Mouse (Mus musculus): ENCODE data around the gene Ankzf1. TPM values are rescaled to one million over a fixed set of nuclear protein-coding genes. Genes with fewer than 3 reads are reported as not detected.

Gene Ankzf1
- polyA plus RNA-seq, 1 experiment from 2014 or later = 16.8 TPM

DNA sequence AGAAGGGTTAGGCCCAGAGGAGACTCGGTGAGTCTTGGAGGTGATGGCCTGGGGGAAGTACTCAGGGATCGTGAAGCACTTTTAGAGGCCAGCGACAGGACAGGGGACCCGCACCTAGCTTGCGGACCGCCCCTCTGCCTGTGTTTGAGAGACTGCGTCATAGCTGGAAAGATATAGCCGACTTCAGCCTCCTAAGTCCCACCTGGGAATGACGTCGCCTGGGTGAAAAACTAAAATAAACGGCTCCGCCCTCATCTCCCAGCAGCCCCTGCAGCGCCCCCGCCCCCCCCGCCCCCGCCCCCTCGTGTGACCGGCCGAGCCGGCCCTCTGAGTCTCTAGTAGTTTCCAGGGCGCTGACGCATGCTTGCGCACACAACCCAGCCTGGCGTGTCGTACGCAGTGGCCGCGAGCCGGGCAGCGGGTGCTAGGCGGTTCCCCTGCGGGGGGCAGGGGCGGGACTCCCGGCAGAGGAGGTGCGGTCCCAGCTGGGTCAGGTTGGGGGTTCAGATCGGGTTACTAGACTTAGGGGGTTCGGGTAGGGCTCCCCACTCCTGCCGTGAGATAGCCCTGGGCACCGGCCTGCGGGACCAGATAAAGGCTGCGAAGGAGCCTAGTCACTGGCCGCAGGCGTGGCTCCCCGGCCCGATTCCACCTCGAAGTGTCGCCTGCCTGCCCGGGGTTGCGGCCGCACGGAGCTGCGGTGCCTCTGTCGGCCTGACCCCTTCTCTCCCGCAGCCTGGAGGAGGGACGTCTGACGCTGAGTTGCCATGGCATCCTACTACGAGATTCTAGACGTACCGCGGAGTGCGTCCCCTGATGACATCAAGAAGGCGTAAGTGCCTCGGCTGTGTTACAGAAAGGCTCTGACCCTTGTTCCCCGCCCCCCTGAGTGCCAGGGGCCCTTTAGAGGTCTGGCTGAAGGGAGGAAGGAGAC, 44.4 kb downstream of the Ankzf1 start, which contains the start of gene Dnajb2:
TSS of gene Dnajb2 (plus strand) at position 290 of the 934 bp plus-strand sequence.
- peak within 1 kb of the TSS; percentile 80 for H3K27ac ChIP-seq (replicated peaks; ENCODE audit: low read depth, low read length)
- WGBS = under 1% methylated on average over 40 of the region's 64 CpGs
- ATAC-seq (ENCODE audit: low read depth) (peak; percentile 93), DNase-seq (ENCODE audit: low spot score) (peak; percentile 92)
- H3K4me2 ChIP-seq (ENCODE audit: low read depth, low read length) = peak within 1 kb of the TSS; percentile 77
- peak within 1 kb of the TSS; percentile 69 for H3K4me3 ChIP-seq (ENCODE audit: low read depth, low read length)
- H3K4me1 ChIP-seq (ENCODE audit: control insufficient read depth, insufficient read depth, low read length) = no peaks in the 10 kb centered on the region
- peak within 1 kb of the TSS; percentile 81 for H3K9ac ChIP-seq (ENCODE audit: low read depth, low read length)
- peaks cover 20% of the 10 kb centered on the region for H3K36me3 ChIP-seq (ENCODE audit: control insufficient read depth, insufficient read depth, low read length)
- H3K9me3 ChIP-seq (ENCODE audit: control insufficient read depth, low read length) = no peaks in the 10 kb centered on the region
- H3K27me3 ChIP-seq (replicated peaks; ENCODE audit: control insufficient read depth, insufficient read depth, low read length) = no peaks in the 10 kb centered on the region

DNA sequence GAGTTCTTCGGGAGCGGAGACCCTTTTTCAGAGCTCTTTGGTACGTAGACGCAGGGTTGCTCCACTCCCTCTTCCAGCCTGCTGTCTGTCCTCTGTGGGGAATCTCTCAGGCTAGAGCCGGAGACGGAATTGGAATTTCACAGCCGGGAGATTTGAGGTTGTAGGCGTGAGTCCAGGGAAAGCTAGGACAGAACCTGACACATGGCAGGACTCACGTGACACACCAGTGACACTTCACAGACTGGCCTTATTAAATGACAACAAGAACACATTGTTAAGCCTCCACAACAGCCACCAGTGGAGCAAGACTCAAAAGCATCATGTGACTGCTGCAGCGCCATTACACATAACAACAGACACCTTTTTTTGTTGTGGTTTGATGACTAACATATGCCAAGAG, 47.6 kb downstream of the Ankzf1 start:
- Histone ChIP-seq H3K9ac (ENCODE audit: low read depth, low read length) (no peak overlapping the region), H3K4me1 (ENCODE audit: control insufficient read depth, insufficient read depth, low read length) (no peaks in the 10 kb centered on the region), H3K9me3 (ENCODE audit: control insufficient read depth, low read length) (no peaks in the 10 kb centered on the region), H3K4me3 (ENCODE audit: low read depth, low read length) (no peak overlapping the region), H3K27me3 (replicated peaks; ENCODE audit: control insufficient read depth, insufficient read depth, low read length) (no peaks in the 10 kb centered on the region), H3K27ac (replicated peaks; ENCODE audit: low read depth, low read length) (no peak overlapping the region), H3K36me3 (ENCODE audit: control insufficient read depth, insufficient read depth, low read length) (peaks cover 37% of the 10 kb centered on the region), H3K4me2 (ENCODE audit: low read depth, low read length) (no peak overlapping the region)
- WGBS = 73% methylated on average over 10 of the region's 10 CpGs
- ATAC-seq (ENCODE audit: low read depth) (no peak), DNase-seq (ENCODE audit: low spot score) (no peak)

DNA sequence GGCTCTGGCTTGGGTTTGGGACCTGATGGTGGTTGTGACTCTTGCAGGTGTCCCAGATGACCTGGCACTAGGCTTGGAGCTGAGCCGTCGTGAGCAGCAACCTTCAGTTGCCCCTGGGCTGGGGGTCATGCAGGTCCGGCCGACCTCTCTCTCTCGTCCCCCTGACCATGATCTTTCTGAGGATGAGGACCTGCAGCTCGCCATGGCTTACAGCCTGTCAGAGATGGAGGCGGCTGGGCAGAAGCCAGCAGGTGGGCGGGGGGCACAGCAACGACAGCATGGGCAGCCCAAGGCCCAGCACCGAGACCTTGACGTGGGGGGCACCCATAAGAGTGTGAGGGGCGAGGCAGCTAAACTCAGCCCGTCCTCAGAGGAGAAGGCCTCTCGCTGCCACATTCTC, 51.5 kb downstream of the Ankzf1 start:
- Histone ChIP-seq H3K9me3 (ENCODE audit: control insufficient read depth, low read length) (no peaks in the 10 kb centered on the region), H3K27ac (replicated peaks; ENCODE audit: low read depth, low read length) (no peak overlapping the region), H3K4me3 (ENCODE audit: low read depth, low read length) (no peak overlapping the region), H3K9ac (ENCODE audit: low read depth, low read length) (no peak overlapping the region), H3K27me3 (replicated peaks; ENCODE audit: control insufficient read depth, insufficient read depth, low read length) (no peaks in the 10 kb centered on the region), H3K4me2 (ENCODE audit: low read depth, low read length) (no peak overlapping the region), H3K36me3 (ENCODE audit: control insufficient read depth, insufficient read depth, low read length) (peaks cover 41% of the 10 kb centered on the region), H3K4me1 (ENCODE audit: control insufficient read depth, insufficient read depth, low read length) (no peaks in the 10 kb centered on the region)
- 88% methylated on average over 14 of the region's 14 CpGs for WGBS
- no peak for ATAC-seq (ENCODE audit: low read depth)
- no peak for DNase-seq (ENCODE audit: low spot score)

DNA sequence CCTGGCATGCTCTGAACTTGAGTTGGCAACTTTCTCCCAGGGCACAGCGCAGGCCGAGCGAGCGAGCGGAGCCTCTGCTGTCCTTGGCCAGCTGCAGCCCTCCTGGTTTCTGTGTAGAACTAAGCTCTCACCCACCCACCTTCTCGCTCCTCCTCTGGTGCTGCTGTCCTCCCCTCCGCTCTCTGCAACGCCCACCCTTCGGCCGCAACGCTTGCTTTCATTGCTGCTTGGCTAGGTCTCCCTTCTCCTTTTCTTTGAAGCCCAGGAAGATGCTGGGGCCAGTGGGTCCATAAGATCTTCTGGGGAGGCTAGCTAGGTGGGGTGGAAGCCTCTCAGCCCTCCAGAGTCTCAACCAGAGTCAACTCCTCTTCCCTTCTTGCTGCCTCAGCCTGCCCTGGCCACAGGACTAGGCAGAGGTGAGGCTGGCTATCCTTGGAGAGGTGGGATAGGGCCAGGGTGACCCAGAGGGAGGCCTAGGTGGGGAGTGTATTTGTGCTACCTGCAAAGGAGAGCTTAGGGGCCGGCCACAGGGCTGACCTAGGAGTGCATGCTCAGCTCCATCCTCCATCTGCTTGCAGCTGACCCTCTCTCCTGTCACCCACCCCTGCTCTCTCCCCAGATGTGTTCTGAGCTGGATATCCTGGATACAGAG, 52.4 kb downstream of the Ankzf1 start:
- Histone ChIP-seq H3K4me2 (ENCODE audit: low read depth, low read length) (no peak overlapping the region), H3K36me3 (ENCODE audit: control insufficient read depth, insufficient read depth, low read length) (peaks cover 37% of the 10 kb centered on the region), H3K27me3 (replicated peaks; ENCODE audit: control insufficient read depth, insufficient read depth, low read length) (no peaks in the 10 kb centered on the region), H3K9ac (ENCODE audit: low read depth, low read length) (no peak overlapping the region), H3K9me3 (ENCODE audit: control insufficient read depth, low read length) (no peaks in the 10 kb centered on the region), H3K4me1 (ENCODE audit: control insufficient read depth, insufficient read depth, low read length) (no peaks in the 10 kb centered on the region), H3K4me3 (ENCODE audit: low read depth, low read length) (no peak overlapping the region), H3K27ac (replicated peaks; ENCODE audit: low read depth, low read length) (no peak overlapping the region)
- ATAC-seq (ENCODE audit: low read depth) = no peak
- WGBS = 91% methylated on average over 12 of the region's 12 CpGs
- no peak for DNase-seq (ENCODE audit: low spot score)

DNA sequence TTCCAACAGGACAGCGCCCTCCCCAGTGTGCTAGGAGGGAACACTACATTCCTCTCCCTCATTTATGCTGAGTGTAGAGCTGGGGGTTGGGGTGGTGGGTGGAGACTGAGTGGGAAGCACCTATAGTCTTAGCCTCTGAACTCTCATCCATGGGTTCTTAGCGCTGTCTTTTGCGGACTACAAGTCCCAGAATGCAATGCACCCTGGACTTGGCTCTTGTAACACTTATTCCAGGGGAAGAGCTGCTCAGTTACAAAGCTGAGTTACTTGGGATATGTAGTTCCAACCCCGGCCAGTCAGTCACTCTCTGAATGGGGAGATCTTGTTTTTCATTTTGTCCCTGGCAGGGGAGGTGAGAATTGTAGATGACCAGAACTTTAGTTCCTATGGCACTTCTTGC, 52.9 kb downstream of the Ankzf1 start:
- Histone ChIP-seq H3K36me3 (ENCODE audit: control insufficient read depth, insufficient read depth, low read length) (peaks cover 32% of the 10 kb centered on the region), H3K27ac (replicated peaks; ENCODE audit: low read depth, low read length) (no peak overlapping the region), H3K4me1 (ENCODE audit: control insufficient read depth, insufficient read depth, low read length) (no peaks in the 10 kb centered on the region), H3K4me2 (ENCODE audit: low read depth, low read length) (no peak overlapping the region), H3K27me3 (replicated peaks; ENCODE audit: control insufficient read depth, insufficient read depth, low read length) (no peaks in the 10 kb centered on the region), H3K9ac (ENCODE audit: low read depth, low read length) (no peak overlapping the region), H3K9me3 (ENCODE audit: control insufficient read depth, low read length) (no peaks in the 10 kb centered on the region), H3K4me3 (ENCODE audit: low read depth, low read length) (no peak overlapping the region)
- 23% methylated on average over 4 of the region's 4 CpGs for WGBS
- DNase-seq (ENCODE audit: low spot score) = peak; percentile 74
- peak; percentile 76 for ATAC-seq (ENCODE audit: low read depth)

DNA sequence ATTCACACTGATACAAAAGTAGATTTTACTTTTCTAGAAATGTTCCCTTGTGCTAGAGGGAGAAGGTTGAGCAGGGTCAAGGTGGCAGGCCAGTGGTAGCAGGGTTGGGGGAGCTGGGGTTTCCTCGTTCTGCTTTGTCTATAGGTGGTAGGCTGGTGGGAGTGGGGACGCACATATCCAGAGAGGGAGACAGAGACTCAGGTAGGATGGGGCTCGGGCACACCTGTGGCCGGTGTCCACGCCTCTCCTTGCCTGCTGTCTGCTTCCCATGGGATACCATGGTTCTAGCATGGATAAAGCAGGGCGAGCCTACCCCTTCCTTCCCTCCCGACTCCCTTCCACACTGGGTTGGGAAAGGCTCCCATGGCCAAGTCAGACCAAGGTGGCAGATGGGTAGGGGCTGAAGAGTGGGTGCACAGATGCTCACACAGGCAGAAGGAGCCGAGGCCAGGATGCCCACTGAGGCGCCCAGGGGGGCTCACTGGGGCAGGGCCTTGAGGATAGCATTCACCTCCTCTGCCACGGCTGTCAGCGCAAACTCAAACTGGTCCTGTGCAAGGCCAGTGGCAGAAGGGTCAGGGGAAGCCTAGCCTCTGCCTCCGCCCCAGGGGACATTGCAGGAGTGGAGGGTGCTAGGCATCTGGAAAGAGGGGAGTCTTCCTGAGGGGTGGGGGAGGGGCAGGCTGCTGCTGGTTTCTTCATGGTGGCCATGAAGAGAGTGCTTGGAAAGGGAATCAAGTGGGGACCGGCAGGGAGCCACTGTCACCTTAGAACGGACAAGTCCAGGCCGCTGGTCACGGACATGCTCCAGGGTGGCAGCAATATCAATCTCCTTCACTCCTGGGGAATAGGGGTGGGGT, 55.4 kb downstream of the Ankzf1 start:
- 75% methylated on average over 16 of the region's 16 CpGs for WGBS
- H3K9me3 ChIP-seq (ENCODE audit: control insufficient read depth, low read length) = no peaks in the 10 kb centered on the region
- H3K9ac ChIP-seq (ENCODE audit: low read depth, low read length) = no peak overlapping the region
- H3K4me3 ChIP-seq (ENCODE audit: low read depth, low read length) = no peak overlapping the region
- peaks cover 4% of the 10 kb centered on the region; the same call in 1 of the 2 replicates for H3K4me1 ChIP-seq (ENCODE audit: control insufficient read depth, insufficient read depth, low read length)
- H3K36me3 ChIP-seq (ENCODE audit: control insufficient read depth, insufficient read depth, low read length) = peaks cover 14% of the 10 kb centered on the region; the same call in 1 of the 2 replicates
- no peak overlapping the region for H3K27ac ChIP-seq (replicated peaks; ENCODE audit: low read depth, low read length)
- DNase-seq (ENCODE audit: low spot score) = no peak
- no peak overlapping the region for H3K4me2 ChIP-seq (ENCODE audit: low read depth, low read length)
- no peaks in the 10 kb centered on the region for H3K27me3 ChIP-seq (replicated peaks; ENCODE audit: control insufficient read depth, insufficient read depth, low read length)
- no peak for ATAC-seq (ENCODE audit: low read depth)

DNA sequence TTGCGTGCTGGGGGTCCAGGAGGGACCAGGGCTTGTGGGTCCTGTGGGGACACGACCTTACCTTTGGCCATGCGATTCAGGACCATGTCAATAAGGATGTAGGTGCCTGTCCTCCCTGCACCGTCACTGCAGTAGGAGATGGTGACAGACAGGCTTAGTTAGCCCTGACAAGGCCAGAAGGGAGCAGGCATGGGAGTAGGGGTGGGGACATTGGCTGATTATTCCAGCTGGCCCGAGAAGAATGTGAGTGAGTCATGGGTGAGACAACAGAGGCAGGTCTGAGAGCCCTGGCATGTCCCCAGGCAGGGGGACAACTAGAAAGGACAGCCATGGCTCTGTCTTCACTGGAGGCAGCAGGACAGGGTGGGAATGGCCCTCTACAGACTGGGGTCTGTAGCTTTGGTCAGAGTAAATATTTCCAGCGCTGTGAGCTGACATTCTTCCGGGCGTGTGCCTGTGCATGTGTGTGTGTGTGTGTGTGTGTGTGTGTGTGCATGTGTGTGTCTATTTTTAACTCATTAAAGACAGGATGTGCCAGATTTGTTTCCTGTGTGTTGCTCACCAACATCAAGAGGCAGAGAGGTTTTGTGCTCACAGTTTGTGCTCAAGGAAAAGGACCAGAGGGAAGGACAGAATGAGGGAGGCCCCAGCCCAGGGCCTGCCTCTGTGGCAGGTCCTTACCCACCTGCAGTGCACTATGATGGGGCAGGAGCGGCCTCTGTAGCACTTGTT, 56.3 kb downstream of the Ankzf1 start:
- no peak overlapping the region for H3K9ac ChIP-seq (ENCODE audit: low read depth, low read length)
- ATAC-seq (ENCODE audit: low read depth) (no peak), DNase-seq (ENCODE audit: low spot score) (peak; percentile 41)
- no peaks in the 10 kb centered on the region for H3K9me3 ChIP-seq (ENCODE audit: control insufficient read depth, low read length)
- peaks cover 4% of the 10 kb centered on the region; the same call in 1 of the 2 replicates for H3K4me1 ChIP-seq (ENCODE audit: control insufficient read depth, insufficient read depth, low read length)
- no peak overlapping the region for H3K4me2 ChIP-seq (ENCODE audit: low read depth, low read length)
- 41% methylated on average over 8 of the region's 9 CpGs for WGBS
- peaks cover 14% of the 10 kb centered on the region; the same call in 1 of the 2 replicates for H3K36me3 ChIP-seq (ENCODE audit: control insufficient read depth, insufficient read depth, low read length)
- no peaks in the 10 kb centered on the region for H3K27me3 ChIP-seq (replicated peaks; ENCODE audit: control insufficient read depth, insufficient read depth, low read length)
- H3K4me3 ChIP-seq (ENCODE audit: low read depth, low read length) = no peak overlapping the region
- H3K27ac ChIP-seq (replicated peaks; ENCODE audit: low read depth, low read length) = no peak overlapping the region

All from embryonic facial prominence, embryonic 14.5 days (tissue).